Mouse (Mus musculus): ENCODE measurements at regions not wholly inside any gene's neighbourhood (a gene's known extent, or its start where the extent isn't known, plus 50 kb on each side); places are given as distances from the start of the nearest gene placed in this dataset.

DNA sequence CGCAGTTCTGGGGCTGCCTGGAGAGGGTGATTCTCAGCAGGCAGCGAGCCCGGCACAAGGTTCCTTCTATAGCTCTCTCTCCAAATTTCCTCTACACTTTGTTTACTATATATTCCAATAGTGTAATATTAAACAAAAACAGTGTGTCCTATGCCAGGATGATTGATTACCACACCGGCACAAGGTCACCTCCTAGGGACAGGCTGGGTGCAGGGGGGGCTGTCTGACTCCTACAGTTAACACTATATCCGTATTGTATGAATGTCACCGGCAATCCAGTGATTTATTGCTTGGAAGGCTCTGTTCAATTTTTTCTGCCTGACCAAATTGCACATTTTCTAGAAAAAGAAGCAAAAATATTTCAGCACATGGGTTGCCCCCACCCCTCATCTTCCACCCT lies 305.9 kb upstream of the Mgmt start:
- Histone ChIP-seq H3K36me3 (ENCODE audit: control insufficient read depth, insufficient read depth, low read length) (no peaks in the 10 kb centered on the region), H3K4me3 (ENCODE audit: insufficient read depth, low read depth, low read length) (no peak overlapping the region), H3K9ac (ENCODE audit: low read depth, low read length) (no peak overlapping the region), H3K27me3 (ENCODE audit: control insufficient read depth, insufficient read depth, low read length) (no peaks in the 10 kb centered on the region), H3K4me1 (ENCODE audit: control insufficient read depth, insufficient read depth, low read length) (no peaks in the 10 kb centered on the region), H3K27ac (replicated peaks; ENCODE audit: insufficient read depth, low read depth, low read length) (no peak overlapping the region), H3K79me2 (ENCODE audit: control insufficient read depth, insufficient read depth, low read length) (no peaks in the 10 kb centered on the region)
- WGBS: 80% methylated on average over 6 of the region's 6 CpGs
- no peak for DNase-seq (ENCODE audit: extremely low read depth, low read depth, low spot score)
- no peak for TF ChIP-seq POLR2A (IDR thresholded peaks at IDR 0.05; ENCODE audit: extremely low read depth, insufficient read depth, low read length)
- no peak for TF ChIP-seq CTCF (IDR thresholded peaks at IDR 0.05; ENCODE audit: low read depth, low read length)

- no peak overlapping the region for H3K27ac ChIP-seq (replicated peaks; ENCODE audit: insufficient read depth, low read depth, low read length)
- DNase-seq (ENCODE audit: extremely low read depth, low read depth, low spot score): no peak
- no peak overlapping the region for H3K9ac ChIP-seq (ENCODE audit: low read depth, low read length)
- no peak overlapping the region for H3K4me3 ChIP-seq (ENCODE audit: insufficient read depth, low read depth, low read length)
- TF ChIP-seq POLR2A (IDR thresholded peaks at IDR 0.05; ENCODE audit: extremely low read depth, insufficient read depth, low read length) (no peak), CTCF (IDR thresholded peaks at IDR 0.05; ENCODE audit: low read depth, low read length) (no peak)
- no peaks in the 10 kb centered on the region for H3K79me2 ChIP-seq (ENCODE audit: control insufficient read depth, insufficient read depth, low read length)
- no peaks in the 10 kb centered on the region for H3K4me1 ChIP-seq (ENCODE audit: control insufficient read depth, insufficient read depth, low read length)
- no peaks in the 10 kb centered on the region for H3K36me3 ChIP-seq (ENCODE audit: control insufficient read depth, insufficient read depth, low read length)
- no peaks in the 10 kb centered on the region for H3K27me3 ChIP-seq (ENCODE audit: control insufficient read depth, insufficient read depth, low read length)
Measured at GRCm38 (mm10) chr7:136590947-136591346, 303.5 kb upstream of the Mgmt start.

DNA sequence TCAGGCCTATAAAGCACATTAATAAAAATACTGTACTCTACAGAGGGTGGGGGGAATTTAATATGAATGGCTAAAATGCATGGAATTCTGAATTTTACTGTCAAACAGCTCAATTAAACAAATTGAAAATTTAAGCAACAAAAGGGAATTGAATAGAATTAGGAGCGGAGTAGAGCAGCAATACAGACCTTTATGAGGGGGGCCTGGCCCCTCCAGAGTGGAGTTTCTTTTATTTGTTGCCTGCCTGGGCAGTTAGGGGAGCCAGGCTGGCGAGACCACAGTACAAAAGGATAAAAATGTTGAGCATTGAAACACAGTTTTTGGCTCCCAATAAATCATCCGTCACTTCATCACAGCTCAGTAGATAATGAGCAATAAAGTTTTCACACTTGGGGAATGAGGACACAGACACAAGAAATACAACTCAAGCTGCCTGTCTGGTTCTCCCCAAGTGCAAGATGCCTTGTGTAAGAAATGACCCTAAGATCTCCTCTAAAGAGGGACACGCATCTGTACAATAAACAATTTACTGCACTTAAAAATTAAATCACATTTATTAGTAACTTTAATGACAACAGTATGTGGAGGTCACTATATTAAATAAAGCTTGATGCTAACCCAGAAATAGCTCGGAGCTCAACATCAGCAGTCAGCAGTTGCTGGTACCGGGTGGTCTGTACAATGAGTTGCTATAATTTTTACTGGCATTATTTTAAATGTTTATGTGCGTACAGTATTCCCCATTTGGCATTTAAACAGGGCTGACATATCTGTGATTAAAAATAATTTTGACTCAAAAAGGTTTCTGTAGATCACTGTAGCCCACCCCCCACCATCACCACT lies 286.9 kb upstream of the Mgmt start:
- H3K4me1 ChIP-seq (ENCODE audit: control insufficient read depth, insufficient read depth, low read length): no peaks in the 10 kb centered on the region
- H3K79me2 ChIP-seq (ENCODE audit: control insufficient read depth, insufficient read depth, low read length): no peaks in the 10 kb centered on the region
- no peak overlapping the region for H3K27ac ChIP-seq (replicated peaks; ENCODE audit: insufficient read depth, low read depth, low read length)
- 86% methylated on average over 7 of the region's 7 CpGs for WGBS
- H3K9ac ChIP-seq (ENCODE audit: low read depth, low read length): no peak overlapping the region
- TF ChIP-seq CTCF (IDR thresholded peaks at IDR 0.05; ENCODE audit: low read depth, low read length) (no peak), POLR2A (IDR thresholded peaks at IDR 0.05; ENCODE audit: extremely low read depth, insufficient read depth, low read length) (no peak)
- no peak for DNase-seq (ENCODE audit: extremely low read depth, low read depth, low spot score)
- no peak overlapping the region for H3K4me3 ChIP-seq (ENCODE audit: insufficient read depth, low read depth, low read length)
- H3K36me3 ChIP-seq (ENCODE audit: control insufficient read depth, insufficient read depth, low read length): no peaks in the 10 kb centered on the region
- 0 out of 2 replicates have a peak, but pooled peaks cover 2% of the 10 kb centered on the region for H3K27me3 ChIP-seq (ENCODE audit: control insufficient read depth, insufficient read depth, low read length)

GRCm38 (mm10) chr7:136613496-136613895 lies 280.9 kb upstream of the Mgmt start:
- 82% methylated on average over 4 of the region's 4 CpGs for WGBS
- DNase-seq (ENCODE audit: extremely low read depth, low read depth, low spot score): peak; percentile 12
- TF ChIP-seq POLR2A (IDR thresholded peaks at IDR 0.05; ENCODE audit: extremely low read depth, insufficient read depth, low read length) (no peak), CTCF (IDR thresholded peaks at IDR 0.05; ENCODE audit: low read depth, low read length) (no peak)
- Histone ChIP-seq H3K36me3 (ENCODE audit: control insufficient read depth, insufficient read depth, low read length) (no peaks in the 10 kb centered on the region), H3K27me3 (ENCODE audit: control insufficient read depth, insufficient read depth, low read length) (0 out of 2 replicates have a peak, but pooled peaks cover 2% of the 10 kb centered on the region), H3K4me3 (ENCODE audit: insufficient read depth, low read depth, low read length) (no peak overlapping the region), H3K27ac (replicated peaks; ENCODE audit: insufficient read depth, low read depth, low read length) (no peak overlapping the region), H3K79me2 (ENCODE audit: control insufficient read depth, insufficient read depth, low read length) (no peaks in the 10 kb centered on the region), H3K4me1 (ENCODE audit: control insufficient read depth, insufficient read depth, low read length) (no peaks in the 10 kb centered on the region), H3K9ac (ENCODE audit: low read depth, low read length) (no peak overlapping the region)

GRCm38 (mm10) chr7:136624496-136624895 lies 269.9 kb upstream of the Mgmt start:
- WGBS: 73% methylated on average over 4 of the region's 4 CpGs
- no peak overlapping the region for H3K9ac ChIP-seq (ENCODE audit: low read depth, low read length)
- TF ChIP-seq POLR2A (IDR thresholded peaks at IDR 0.05; ENCODE audit: extremely low read depth, insufficient read depth, low read length): no peak

GRCm38 (mm10) chr7:136631089-136631488 lies 263.3 kb upstream of the Mgmt start:
- Histone ChIP-seq H3K4me3 (ENCODE audit: insufficient read depth, low read depth, low read length) (no peak overlapping the region), H3K27me3 (ENCODE audit: control insufficient read depth, insufficient read depth, low read length) (no peaks in the 10 kb centered on the region), H3K79me2 (ENCODE audit: control insufficient read depth, insufficient read depth, low read length) (no peaks in the 10 kb centered on the region), H3K27ac (replicated peaks; ENCODE audit: insufficient read depth, low read depth, low read length) (no peak overlapping the region), H3K36me3 (ENCODE audit: control insufficient read depth, insufficient read depth, low read length) (no peaks in the 10 kb centered on the region), H3K9ac (ENCODE audit: low read depth, low read length) (no peak overlapping the region), H3K4me1 (ENCODE audit: control insufficient read depth, insufficient read depth, low read length) (no peaks in the 10 kb centered on the region)
- peak; percentile 8 for DNase-seq (ENCODE audit: extremely low read depth, low read depth, low spot score)
- TF ChIP-seq CTCF (IDR thresholded peaks at IDR 0.05; ENCODE audit: low read depth, low read length): peak; percentile 8; the same call in 1 of the 2 replicates
- TF ChIP-seq POLR2A (IDR thresholded peaks at IDR 0.05; ENCODE audit: extremely low read depth, insufficient read depth, low read length): no peak
- WGBS: 34% methylated on average over 3 of the region's 3 CpGs

More at GRCm38 (mm10) chr7:136624496-136624895, 269.9 kb upstream of the Mgmt start:
- Histone ChIP-seq H3K36me3 (ENCODE audit: control insufficient read depth, insufficient read depth, low read length) (no peaks in the 10 kb centered on the region), H3K27ac (replicated peaks; ENCODE audit: insufficient read depth, low read depth, low read length) (no peak overlapping the region), H3K27me3 (ENCODE audit: control insufficient read depth, insufficient read depth, low read length) (peaks cover 3% of the 10 kb centered on the region; the same call in 1 of the 2 replicates), H3K4me3 (ENCODE audit: insufficient read depth, low read depth, low read length) (no peak overlapping the region), H3K4me1 (ENCODE audit: control insufficient read depth, insufficient read depth, low read length) (no peaks in the 10 kb centered on the region), H3K79me2 (ENCODE audit: control insufficient read depth, insufficient read depth, low read length) (no peaks in the 10 kb centered on the region)
- DNase-seq (ENCODE audit: extremely low read depth, low read depth, low spot score): no peak
